Mouse (Mus musculus) erythroid progenitor cell, adult 5-6 weeks (primary cell): Measurements from ENCODE around the gene Fbxl17. TPM values are rescaled to one million over a fixed set of nuclear protein-coding genes. Genes with fewer than 3 reads are reported as not detected.

Experiments used
- ATAC-seq: replicated peaks from 2 replicates; pipeline ENCODE4 v1.8.0; 2016; ENCODE audit warnings: moderate number of reproducible peaks, mild to moderate bottlenecking, moderate TSS enrichment, inconsistent platforms; ENCODE audit not compliant: poor library complexity, low FRiP score, severe bottlenecking
- total RNA-seq, 2 experiments: library from RNA; stranded (forward) in 1 of 2; stranded (reverse) in 1 of 2; fragments of 150-400 nt in 1 of 2; fragments of 186-747, 209-891 nt in 1 of 2; gene quantifications; 2 replicates each; pipeline versions ENCODE4 v1.2.3 to v1.2.4; 2015 to 2017; ENCODE audit warnings: low replicate concordance in 2 of 2

The Fbxl17 gene
- total RNA-seq, 2 experiments from 2014 or later: 2.9 to 12.6 TPM

DNA sequence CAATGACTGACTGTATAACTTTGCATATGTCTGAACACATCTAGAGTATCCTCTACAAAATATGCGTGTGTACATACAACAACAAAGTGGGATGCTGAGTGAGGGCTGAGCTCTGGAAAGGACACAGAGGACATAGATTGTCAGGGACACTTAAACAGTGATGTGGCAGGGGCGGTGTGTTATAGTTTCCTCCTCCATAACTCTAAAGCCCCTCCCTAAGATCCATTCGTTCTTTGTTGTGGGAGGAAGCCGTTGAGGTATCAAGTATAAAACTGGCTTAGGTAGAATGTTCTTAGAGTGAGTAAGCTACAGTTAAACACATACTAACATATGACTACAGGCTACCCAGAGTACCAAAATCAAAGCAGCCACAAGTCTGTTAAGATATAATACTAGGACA, 94.3 kb downstream of the Fbxl17 start:
- no peak for ATAC-seq

DNA sequence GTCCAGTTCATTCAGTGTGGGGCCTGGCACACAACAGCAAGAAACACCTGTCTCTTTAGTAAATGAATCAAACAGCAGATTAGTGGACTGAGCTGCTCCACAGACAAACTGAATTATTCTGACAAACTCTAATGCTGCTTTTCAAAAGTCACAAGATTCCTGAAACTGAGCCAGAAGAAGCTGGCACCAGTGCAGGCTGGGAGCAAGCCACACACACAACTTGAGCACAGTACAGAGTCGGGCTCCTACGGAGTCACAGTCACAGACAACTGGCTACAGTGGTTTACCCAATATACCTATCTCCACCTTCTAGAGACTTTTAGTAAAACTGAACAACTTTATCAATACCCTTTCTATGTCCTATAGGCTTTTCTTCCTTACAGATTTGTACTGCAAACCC, 94.8 kb downstream of the Fbxl17 start:
- ATAC-seq: no peak

DNA sequence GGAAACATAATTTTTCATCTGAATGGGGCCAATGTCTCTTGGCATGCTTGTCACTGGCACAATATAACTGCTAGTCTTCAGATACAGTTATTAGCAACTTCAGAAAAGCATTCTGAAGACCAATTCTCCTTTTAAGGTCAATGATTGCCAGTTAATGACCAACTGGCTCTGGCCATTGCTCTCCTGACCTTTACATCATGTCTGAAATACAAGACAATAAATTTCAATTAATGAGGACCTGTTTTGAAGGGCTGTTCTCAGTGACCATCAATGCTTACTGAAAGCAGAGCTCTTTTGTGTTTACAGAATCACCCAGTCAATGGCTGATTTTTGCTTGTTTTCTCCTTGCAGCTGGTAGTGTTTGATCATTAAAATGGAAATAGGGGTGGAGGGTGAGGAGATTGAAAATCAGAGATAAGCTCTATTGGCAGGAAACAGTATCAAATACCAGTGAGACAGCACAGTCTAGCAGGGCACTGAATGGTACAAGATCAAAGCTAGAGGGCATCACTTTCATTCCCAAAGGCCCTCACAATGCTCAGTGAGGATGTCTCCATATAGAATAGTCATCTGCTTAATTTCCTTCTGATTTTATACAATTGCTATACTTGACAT, 95.9 kb downstream of the Fbxl17 start:
- ATAC-seq: no peak

DNA sequence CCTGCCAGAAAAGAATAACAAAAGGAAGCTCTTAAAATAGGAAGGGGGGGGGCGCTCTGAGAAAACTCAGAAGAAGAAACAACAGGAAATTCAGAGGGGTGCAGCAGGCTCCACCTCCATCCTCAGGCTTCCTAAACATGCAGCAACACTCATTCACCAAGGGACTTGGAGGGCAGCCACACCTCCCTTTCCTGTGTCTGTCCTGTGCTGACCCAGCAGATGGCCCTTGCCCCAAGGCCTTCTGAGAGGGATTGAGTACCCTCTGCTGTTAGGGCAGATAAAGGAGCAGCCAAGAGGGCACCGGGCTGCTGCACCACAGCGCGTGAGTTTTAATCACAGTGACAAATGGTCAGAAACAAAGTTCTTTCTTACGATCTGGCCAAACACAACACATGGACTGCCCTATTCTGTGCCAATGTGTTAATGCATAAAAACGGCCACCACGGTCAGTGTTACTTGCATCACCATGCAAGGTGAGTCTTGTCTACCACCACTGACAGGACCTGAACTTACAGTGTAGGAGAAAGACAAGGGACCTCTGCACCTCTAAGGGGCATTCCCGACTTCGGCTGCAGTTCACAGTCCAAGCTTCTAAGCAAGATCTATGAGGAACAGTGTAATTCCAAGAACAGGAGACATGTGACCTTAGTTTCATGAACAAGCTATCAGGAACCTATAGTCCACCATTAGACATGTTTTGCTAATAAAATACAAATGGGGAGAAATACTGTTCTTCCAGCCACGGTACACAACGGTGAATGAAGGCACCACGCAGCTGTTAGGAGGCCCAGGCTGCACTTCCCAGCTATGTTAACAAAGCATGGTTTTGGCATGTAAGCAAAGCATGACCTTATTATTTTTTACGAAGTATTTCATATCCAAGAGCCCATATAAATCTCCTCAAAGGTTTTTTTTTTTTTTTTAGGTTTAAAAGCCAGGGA, 96.8 kb downstream of the Fbxl17 start:
- no peak for ATAC-seq

DNA sequence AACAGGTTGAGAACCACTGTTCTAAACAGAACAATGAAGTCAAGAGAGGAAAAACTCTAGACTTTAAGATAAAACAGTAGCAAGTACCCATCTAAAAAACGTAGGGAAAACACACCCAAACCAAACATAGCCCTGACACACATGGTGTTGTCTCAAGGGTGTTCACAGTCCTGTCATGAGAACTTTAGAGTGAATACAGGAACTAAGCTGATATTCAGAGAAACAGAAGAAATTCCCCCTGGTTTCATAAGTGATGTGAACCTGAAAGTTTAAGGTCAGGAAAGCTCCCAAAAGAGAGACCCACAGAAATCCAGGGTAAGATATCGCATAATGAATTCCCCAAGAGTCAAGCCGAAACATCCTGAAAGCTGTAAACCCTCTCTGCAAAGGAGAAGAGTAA, 97.6 kb downstream of the Fbxl17 start:
- no peak for ATAC-seq

DNA sequence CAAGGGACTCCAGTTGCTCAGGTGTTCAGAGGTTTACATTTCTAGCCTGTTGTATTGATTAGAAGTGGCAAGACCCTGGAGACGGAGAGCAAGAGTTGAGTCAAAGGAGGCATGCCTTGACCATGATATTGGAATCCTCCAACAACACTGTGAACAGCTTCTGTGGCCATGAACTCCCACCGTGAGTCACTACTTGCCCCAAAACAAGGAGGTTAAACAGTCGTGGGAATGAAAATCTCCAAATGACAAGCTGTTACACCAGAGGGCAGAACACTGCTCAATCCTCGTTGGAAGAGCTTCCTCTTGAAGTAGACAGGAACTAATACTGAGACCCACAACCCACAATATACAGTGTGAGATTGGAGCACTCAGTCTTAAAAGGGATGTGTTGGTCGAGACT, 99.2 kb downstream of the Fbxl17 start:
- ATAC-seq: no peak

DNA sequence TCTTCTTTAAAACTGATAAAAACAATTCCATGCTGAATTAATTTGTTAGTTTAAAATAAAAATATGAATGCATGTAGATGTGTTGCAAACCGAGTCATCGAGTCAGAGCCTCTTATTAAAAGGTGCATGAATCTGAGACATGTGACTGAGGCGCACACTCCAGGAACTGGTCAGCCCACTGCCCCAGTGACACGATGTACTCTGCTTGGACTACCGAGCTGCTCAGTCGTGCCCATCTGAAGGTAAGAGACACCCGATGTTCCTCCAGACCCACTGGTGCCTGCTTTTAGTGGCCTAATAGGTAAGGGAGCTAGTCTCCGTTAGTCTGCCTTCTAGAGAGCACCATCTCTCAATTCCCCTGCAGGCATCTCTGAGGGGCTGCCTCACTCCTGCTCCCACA, 100.0 kb downstream of the Fbxl17 start:
- no peak for ATAC-seq

DNA sequence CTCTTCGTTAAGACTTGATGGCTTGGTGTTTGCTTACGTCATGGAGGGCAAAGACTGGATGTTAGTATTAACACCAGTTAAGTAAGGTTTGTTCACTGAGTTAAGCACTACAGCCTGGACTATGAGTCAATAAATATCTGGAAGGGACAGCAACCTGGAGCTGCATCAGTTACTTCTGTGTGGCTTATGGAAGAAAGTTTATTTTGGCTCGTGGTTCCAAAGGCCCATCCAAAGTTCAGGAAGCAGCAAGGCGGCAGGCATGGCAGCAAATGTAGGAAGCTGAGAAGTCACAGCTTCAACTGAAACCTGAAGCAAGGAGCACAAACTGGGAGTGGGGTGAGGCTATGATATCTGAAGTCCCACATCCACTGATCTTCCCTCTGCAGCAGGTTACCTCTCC, 108.3 kb downstream of the Fbxl17 start:
- no peak for ATAC-seq

DNA sequence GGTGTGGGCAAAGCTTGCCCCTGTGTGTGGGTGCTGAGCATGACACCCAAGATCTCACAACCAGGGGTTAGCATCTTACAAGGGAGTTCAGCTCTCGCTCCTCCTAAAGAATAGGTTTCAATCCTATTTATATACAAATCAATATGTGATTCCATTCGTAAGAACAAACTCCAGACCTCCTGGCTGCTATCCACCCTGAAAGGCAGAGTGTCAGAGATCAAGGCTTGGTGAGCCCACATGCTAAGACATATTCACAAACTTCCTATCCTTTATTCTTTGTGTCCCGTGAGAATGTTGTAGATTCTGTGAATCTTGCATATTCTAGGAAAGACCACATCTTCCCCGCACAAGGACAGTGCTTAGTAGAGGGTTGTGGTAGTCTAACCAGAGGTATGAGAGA, 108.9 kb downstream of the Fbxl17 start:
- no peak for ATAC-seq

DNA sequence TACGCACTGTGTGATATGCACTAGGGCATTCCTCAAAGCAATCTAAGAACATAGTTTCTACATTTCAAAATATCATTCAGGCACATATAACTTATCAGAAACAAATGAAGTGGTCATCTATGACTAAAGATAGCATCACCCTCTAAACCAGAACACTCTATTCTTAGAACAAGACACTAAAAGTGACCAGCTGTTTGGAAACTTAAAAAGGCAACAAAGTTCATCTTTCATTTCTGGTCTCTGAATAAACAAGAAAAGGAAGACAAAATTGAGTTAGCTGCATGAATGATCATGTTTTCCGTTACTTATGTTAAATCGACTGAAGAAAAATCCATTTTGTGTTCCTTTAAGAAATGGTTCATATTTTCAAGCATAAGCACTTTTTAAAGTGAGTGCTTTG, 128.8 kb downstream of the Fbxl17 start:
- ATAC-seq: no peak

DNA sequence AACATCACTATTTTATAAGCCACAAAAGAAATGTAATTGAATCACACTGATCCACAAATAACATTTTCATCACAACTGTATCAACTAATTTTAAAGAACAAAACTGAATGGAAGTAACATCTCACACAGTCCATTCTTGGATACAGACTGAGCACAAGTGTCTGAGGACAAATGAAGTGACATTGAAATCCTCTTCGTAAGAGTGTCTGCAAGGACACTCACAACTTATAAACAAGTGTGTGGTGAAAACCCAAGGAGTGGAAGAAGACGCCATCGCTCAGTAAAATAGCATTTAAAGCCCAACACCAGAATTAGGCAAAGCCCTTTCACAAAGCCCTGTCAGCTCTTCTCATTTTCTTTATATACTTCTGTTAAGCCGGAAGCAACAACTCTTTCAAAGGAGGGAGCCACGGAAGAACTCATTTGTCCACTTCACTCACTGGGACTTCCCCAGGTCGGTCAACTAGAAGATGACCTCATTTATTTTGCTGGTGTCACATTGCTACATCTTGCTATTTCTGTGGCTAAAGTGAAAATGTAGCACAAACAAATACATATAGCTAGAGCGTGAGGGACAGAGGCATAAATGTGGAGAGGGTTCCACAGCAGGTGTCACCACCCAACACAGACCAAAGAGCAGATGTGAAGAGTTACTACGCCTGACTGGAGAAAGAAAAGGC, 130.0 kb downstream of the Fbxl17 start:
- ATAC-seq: no peak

DNA sequence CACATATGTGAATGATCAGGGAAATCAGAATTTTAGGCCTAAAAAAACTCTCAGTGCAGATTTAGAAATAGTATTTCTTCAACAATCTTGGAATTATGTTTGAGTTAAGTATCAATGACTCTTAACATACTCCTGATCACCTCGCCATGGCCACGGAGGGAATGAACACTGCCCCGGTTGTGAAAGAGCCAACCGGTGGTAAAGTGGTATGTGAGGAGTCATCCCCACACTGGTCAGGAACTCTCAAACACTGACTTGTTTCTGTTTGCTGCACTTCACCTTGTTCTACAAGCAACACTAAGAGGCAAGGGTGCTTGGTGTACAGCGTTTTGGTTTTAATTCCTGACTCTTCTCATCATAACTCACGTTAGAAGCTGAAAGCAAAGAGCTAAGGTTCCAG, 132.3 kb downstream of the Fbxl17 start:
- no peak for ATAC-seq

DNA sequence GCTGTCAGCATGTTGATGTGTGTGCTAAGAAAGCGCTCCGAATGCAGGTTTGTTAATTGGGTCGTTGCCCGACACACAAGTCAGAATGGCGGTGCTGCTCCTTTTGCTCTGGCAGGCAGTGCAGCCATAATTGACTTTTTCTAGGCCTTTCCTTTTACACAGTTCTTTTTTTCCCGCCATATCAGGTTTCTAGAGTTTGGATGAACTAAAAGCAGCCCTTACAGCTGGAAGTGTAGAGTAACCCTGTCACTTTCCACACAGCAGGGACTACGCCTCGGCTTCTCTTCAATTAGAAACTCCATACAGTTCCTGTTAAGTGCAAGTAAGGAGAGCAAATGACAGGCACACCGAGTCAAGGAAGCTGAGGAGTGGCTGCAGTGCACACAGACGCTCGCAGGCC, 133.8 kb downstream of the Fbxl17 start:
- no peak for ATAC-seq

DNA sequence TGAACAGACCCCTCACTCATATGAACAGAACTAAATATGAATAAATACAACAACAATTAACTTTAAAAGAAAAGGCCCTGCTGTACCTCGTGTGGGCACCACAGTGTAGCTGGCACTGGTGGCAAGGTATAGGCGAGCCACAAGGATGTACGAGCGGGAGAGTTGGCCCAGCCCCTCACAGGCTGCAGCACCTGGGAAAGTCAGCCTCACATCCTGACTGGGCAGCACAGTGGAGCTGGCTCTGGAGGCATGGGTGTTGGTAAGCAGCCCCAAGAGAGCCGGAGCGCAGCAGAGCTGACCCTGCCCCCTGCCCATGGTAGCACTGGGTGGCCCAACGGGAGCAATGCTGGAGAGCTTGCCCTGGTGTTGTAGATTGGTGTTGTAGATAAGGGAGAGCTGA, 135.2 kb downstream of the Fbxl17 start:
- no peak for ATAC-seq

DNA sequence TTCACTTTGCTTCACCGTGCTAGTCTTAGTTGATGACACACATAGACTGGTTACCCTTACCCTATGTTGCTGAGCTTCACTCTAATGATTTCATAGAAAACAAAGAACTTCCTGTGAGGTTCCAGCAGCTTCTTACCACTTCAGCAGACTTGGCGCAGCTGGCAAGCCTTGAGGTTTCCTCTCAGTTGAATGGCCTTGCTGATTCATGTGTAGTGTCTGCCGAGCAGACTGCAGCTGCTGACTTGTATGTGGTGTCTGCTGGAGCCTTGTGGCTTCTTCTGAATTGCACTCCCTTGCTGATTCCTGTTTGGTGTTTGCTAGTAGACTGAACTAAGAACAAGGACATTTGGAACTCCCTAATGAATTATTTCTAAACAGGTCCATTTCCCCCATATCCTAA, 137.6 kb downstream of the Fbxl17 start:
- ATAC-seq: no peak

DNA sequence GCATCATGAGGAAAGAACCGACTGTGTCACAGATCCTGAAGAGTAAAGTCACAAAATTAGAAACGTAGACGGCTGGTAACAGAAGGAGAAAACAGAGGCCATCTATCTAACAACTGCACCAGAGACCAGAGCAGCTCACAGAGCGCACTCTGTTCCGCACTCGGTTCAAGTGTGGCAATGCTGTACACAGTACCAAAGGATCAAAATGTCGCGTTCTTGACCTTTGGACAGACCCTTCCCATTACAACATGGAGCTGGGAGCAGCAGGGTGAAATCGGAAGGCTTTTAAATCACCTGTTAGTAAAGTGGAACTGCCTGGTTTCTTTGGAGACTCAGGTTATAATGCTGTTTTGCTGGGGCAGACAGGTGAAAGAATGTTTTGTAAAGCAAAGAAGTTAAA, 138.1 kb downstream of the Fbxl17 start:
- no peak for ATAC-seq

DNA sequence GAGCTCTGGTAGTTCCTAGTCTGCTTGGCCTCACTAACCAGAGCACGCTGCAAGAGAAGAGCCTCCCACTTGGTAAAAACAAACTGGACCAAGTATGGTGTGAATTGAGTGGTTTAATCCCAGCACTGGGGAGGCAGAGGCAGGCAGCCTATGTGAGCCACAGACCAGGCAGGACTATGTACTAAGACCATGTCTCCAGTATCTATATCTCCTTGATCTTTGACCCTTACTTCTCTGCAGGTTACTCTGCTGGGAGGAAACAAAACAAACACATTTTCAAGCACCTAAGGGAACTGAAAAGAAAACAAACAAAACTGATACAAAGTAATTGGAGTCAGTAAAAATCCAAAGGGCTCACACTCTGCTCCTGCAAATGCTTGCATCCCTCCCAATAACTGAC, 141.0 kb downstream of the Fbxl17 start:
- no peak for ATAC-seq

DNA sequence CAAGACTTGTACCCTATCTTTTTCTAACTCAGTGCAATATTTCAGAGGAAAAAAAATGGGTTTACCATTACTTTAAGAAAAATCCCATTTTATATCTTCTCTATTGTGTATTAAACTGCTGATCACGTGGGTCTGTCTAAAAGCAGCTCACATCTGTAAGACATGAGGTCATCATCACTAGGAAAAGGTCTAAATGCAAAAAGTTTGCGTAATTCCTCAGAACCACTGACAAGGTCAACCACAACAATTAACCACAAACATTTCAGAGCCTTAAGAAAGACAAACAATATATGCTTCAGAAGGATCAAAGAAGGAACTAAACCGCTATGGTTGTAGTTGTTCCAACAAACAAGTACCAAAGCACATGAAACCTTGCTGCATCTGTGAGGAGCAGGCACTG, 143.6 kb downstream of the Fbxl17 start:
- ATAC-seq: no peak

DNA sequence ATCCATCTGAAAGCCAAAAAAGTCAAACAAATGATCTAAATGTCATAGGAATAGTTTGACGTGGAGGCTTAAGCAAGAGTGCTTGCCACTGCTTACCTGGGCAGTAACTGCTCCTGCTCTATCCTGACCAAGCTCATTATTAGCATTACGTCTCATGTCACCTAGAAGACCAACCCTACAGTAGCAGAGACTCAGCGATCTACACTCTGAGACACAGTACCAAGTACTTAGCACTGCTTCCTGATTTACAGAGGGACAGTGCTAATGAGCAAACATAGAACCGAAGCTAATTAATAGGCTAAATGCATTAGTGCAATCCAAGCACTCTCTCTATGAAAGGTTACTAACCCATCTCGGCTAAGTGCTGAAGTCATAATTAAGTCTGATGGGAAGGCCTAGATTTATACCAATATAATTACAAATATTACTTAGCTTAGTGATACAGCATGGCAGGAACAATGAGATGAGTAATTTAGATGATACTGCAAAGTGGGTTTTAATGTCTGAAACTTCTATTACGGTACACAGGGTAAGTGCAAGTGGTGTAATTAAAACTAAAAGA, 147.1 kb downstream of the Fbxl17 start:
- no peak for ATAC-seq

DNA sequence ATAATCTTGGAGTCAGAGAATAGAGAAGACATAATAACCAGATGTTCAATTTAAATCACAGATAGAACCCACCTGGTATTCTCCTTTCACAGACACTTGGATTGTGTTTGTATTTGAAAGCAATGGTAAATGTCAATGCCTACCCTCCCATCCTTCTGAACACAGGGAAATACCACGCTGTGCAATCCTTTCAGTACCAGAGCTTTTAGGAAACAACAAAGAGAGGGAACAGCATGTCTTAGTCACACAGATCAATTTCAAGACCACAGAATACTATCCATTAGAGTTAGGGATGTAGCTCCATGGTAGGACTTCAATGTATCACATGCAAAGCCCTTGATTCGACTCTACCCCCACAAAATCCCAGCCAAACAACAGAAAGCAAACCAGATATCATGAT, 148.1 kb downstream of the Fbxl17 start:
- ATAC-seq: no peak
